Mouse (Mus musculus) CH12.LX (cell line): ENCODE data around the gene Bst1. TPM values are rescaled to one million over a fixed set of nuclear protein-coding genes. Genes with fewer than 3 reads are reported as not detected.

Source experiments
- DNase-seq: peaks from one replicate; pipeline ENCODE4 v3.0.0-alpha.2; 2013; ENCODE audit errors: extremely low read depth
- H3K27ac ChIP-seq: 2 replicates; pipeline ENCODE4 v1.5.1; 2012; ENCODE audit warnings: low read depth, mild to moderate bottlenecking, control low read depth, moderate library complexity; ENCODE audit not compliant: insufficient read depth
- H3K27me3 ChIP-seq: replicated peaks from 2 replicates; pipeline ENCODE3; 2012; ENCODE audit warnings: inconsistent platforms
- H3K36me3 ChIP-seq, 2 experiments: replicated peaks in 1 of 2; 2 replicates each; pipeline versions ENCODE3 to v1.6.1; 2012; ENCODE audit warnings: inconsistent platforms in 1 of 2, low read length in 1 of 2, mild to moderate bottlenecking in 1 of 2, mixed read lengths in 1 of 2, moderate library complexity in 1 of 2; ENCODE audit not compliant: control insufficient read depth in 1 of 2, insufficient read depth in 1 of 2
- H3K4me1 ChIP-seq, 2 experiments: 2 replicates each; pipeline ENCODE4 v1.6.1; 2012; ENCODE audit warnings: inconsistent platforms in 1 of 2, moderate library complexity in 1 of 2; ENCODE audit not compliant: insufficient read depth in 2 of 2, control insufficient read depth in 1 of 2
- H3K4me2 ChIP-seq: 2 replicates; pipeline ENCODE4 v1.6.1; 2012; ENCODE audit warnings: low read depth, mild to moderate bottlenecking, control low read depth; ENCODE audit not compliant: poor library complexity, insufficient read depth, severe bottlenecking
- H3K4me3 ChIP-seq, 3 experiments: fragments of 150-350 bp in 1 of 3; sonication (generic) in 1 of 3; replicated peaks in 1 of 3; 2 replicates each; pipeline versions ENCODE3 to v1.5.1; 2011 to 2012; ENCODE audit warnings: low read depth in 2 of 3, low read length in 2 of 3, mild to moderate bottlenecking in 2 of 3, moderate library complexity in 2 of 3, control low read depth in 1 of 3, improper control_type of control experiment in 1 of 3, inconsistent platforms in 1 of 3, mixed read lengths in 1 of 3; ENCODE audit not compliant: poor library complexity in 1 of 3
- H3K79me2 ChIP-seq: replicated peaks from 2 replicates; pipeline ENCODE4 v1.6.1; 2012; ENCODE audit warnings: mild to moderate bottlenecking, moderate library complexity; ENCODE audit not compliant: control insufficient read depth, poor library complexity, insufficient read depth, severe bottlenecking; ENCODE audit errors: extremely low read depth
- H3K9ac ChIP-seq: 2 replicates; pipeline ENCODE4 v1.6.1; 2012; ENCODE audit warnings: low read depth, mild to moderate bottlenecking, control low read depth, moderate library complexity; ENCODE audit not compliant: insufficient read depth
- H3K9me3 ChIP-seq: replicated peaks from 2 replicates; pipeline ENCODE3; 2012; ENCODE audit warnings: low read length, inconsistent platforms, mixed read lengths
- BHLHE40 ChIP-seq: IDR thresholded peaks from 2 replicates; pipeline ENCODE4 v1.6.1; 2011; ENCODE audit warnings: mild to moderate bottlenecking, low read depth, low read length, improper control_type of control experiment
- CHD1 ChIP-seq: IDR thresholded peaks from 2 replicates; pipeline ENCODE4 v1.6.1; 2012; ENCODE audit warnings: low read depth, low read length, improper control_type of control experiment, inconsistent platforms
- CHD2 ChIP-seq: IDR thresholded peaks from 2 replicates; pipeline ENCODE4 v1.6.1; 2011; ENCODE audit warnings: low read length, improper control_type of control experiment
- CTCF ChIP-seq, 2 experiments: IDR thresholded peaks in 1 of 2; conservative IDR thresholded peaks in 1 of 2; 2 replicates each; pipeline ENCODE4 v1.5.1; 2011 to 2012; ENCODE audit warnings: low read depth in 2 of 2, low read length in 2 of 2, improper control_type of control experiment in 1 of 2, inconsistent platforms in 1 of 2, mild to moderate bottlenecking in 1 of 2, moderate library complexity in 1 of 2
- E2F4 ChIP-seq: IDR thresholded peaks from 2 replicates; pipeline ENCODE4 v1.6.1; 2011; ENCODE audit warnings: low read depth, low read length, improper control_type of control experiment; ENCODE audit not compliant: insufficient replicate concordance
- ELF1 ChIP-seq: IDR thresholded peaks from 2 replicates; pipeline ENCODE4 v1.6.1; 2014; ENCODE audit warnings: low read depth, mild to moderate bottlenecking, inconsistent platforms, low read length, improper control_type of control experiment
- EP300 ChIP-seq: IDR thresholded peaks from 2 replicates; pipeline ENCODE4 v1.6.1; 2011; ENCODE audit warnings: low read length, improper control_type of control experiment
- ETS1 ChIP-seq: conservative IDR thresholded peaks from 2 replicates; pipeline ENCODE4 v1.6.1; 2012; ENCODE audit warnings: low read depth, mild to moderate bottlenecking, inconsistent platforms, low read length, improper control_type of control experiment, moderate library complexity
- GABPA ChIP-seq: IDR thresholded peaks from 2 replicates; pipeline ENCODE4 v1.6.1; 2012; ENCODE audit warnings: low read depth, low read length, improper control_type of control experiment, inconsistent platforms; ENCODE audit not compliant: insufficient replicate concordance
- HCFC1 ChIP-seq: IDR thresholded peaks from 2 replicates; pipeline ENCODE4 v1.6.1; 2012; ENCODE audit warnings: low read depth, mild to moderate bottlenecking, inconsistent platforms, low read length, improper control_type of control experiment
- IRF4 ChIP-seq: IDR thresholded peaks from 2 replicates; pipeline ENCODE4 v1.6.1; 2014; ENCODE audit warnings: low read depth, mild to moderate bottlenecking, inconsistent platforms, low read length, improper control_type of control experiment
- JUN ChIP-seq: IDR thresholded peaks from 2 replicates; pipeline ENCODE4 v1.6.1; 2011; ENCODE audit warnings: low read depth, mild to moderate bottlenecking, low read length, improper control_type of control experiment, moderate library complexity; ENCODE audit not compliant: insufficient read depth
- JUND ChIP-seq: conservative IDR thresholded peaks from 2 replicates; pipeline ENCODE4 v1.6.1; 2011; ENCODE audit warnings: low read depth, low read length, improper control_type of control experiment
- KAT2A ChIP-seq: IDR thresholded peaks from 2 replicates; pipeline ENCODE4 v1.6.1; 2012; ENCODE audit warnings: low read length, improper control_type of control experiment, inconsistent platforms; ENCODE audit not compliant: insufficient replicate concordance
- MAFK ChIP-seq: IDR thresholded peaks from 2 replicates; pipeline ENCODE4 v1.6.1; 2011; ENCODE audit warnings: low read length, improper control_type of control experiment; ENCODE audit not compliant: insufficient replicate concordance
- MAX ChIP-seq: IDR thresholded peaks from 2 replicates; pipeline ENCODE4 v1.6.1; 2011; ENCODE audit warnings: low read length, improper control_type of control experiment
- MAZ ChIP-seq: IDR thresholded peaks from 2 replicates; pipeline ENCODE4 v1.6.1; 2012; ENCODE audit warnings: low read depth, mild to moderate bottlenecking, inconsistent platforms, low read length, improper control_type of control experiment, moderate library complexity
- MEF2A ChIP-seq: IDR thresholded peaks from 2 replicates; pipeline ENCODE4 v1.6.1; 2014; ENCODE audit warnings: low read depth, mild to moderate bottlenecking, inconsistent platforms, low read length, improper control_type of control experiment, borderline replicate concordance
- MXI1 ChIP-seq: IDR thresholded peaks from 2 replicates; pipeline ENCODE4 v1.6.1; 2011; ENCODE audit warnings: mild to moderate bottlenecking, low read depth, low read length, improper control_type of control experiment
- MYC ChIP-seq: IDR thresholded peaks from 2 replicates; pipeline ENCODE4 v1.6.1; 2011; ENCODE audit warnings: low read depth, mild to moderate bottlenecking, improper control_type of control experiment, low read length
- NELFE ChIP-seq: IDR thresholded peaks from 2 replicates; pipeline ENCODE4 v1.6.1; 2011; ENCODE audit warnings: low read depth, low read length, improper control_type of control experiment
- NRF1 ChIP-seq: IDR thresholded peaks from 2 replicates; pipeline ENCODE4 v1.6.1; 2014; ENCODE audit warnings: low read depth, mild to moderate bottlenecking, inconsistent platforms, low read length, improper control_type of control experiment, moderate library complexity
- PAX5 ChIP-seq: IDR thresholded peaks from 2 replicates; pipeline ENCODE4 v1.6.1; 2012; ENCODE audit warnings: low read length, inconsistent platforms, mixed read lengths
- POLR2A ChIP-seq: IDR thresholded peaks from 2 replicates; pipeline ENCODE4 v1.6.1; 2011; ENCODE audit warnings: low read depth, mild to moderate bottlenecking, improper control_type of control experiment, low read length
- POLR2AphosphoS2 ChIP-seq: IDR thresholded peaks from 2 replicates; pipeline ENCODE4 v1.6.1; 2011; ENCODE audit warnings: low read depth, low read length, improper control_type of control experiment
- RAD21 ChIP-seq: IDR thresholded peaks from 2 replicates; pipeline ENCODE4 v1.6.1; 2011; ENCODE audit warnings: low read depth, mild to moderate bottlenecking, low read length, improper control_type of control experiment, moderate library complexity
- RCOR1 ChIP-seq: conservative IDR thresholded peaks from 2 replicates; pipeline ENCODE4 v1.6.1; 2012; ENCODE audit warnings: low read depth, mild to moderate bottlenecking, inconsistent platforms, low read length, improper control_type of control experiment
- SIN3A ChIP-seq: IDR thresholded peaks from 2 replicates; pipeline ENCODE4 v1.6.1; 2012; ENCODE audit warnings: low read length, improper control_type of control experiment, inconsistent platforms
- SMC3 ChIP-seq: IDR thresholded peaks from 2 replicates; pipeline ENCODE4 v1.6.1; 2011; ENCODE audit warnings: low read depth, low read length, improper control_type of control experiment
- TBP ChIP-seq: conservative IDR thresholded peaks from 2 replicates; pipeline ENCODE4 v1.6.1; 2011; ENCODE audit warnings: low read depth, low read length, improper control_type of control experiment
- TCF12 ChIP-seq: IDR thresholded peaks from 2 replicates; pipeline ENCODE4 v1.6.1; 2014; ENCODE audit warnings: low read depth, mild to moderate bottlenecking, inconsistent platforms, low read length, improper control_type of control experiment
- UBTF ChIP-seq: IDR thresholded peaks from 2 replicates; pipeline ENCODE4 v1.6.1; 2012; ENCODE audit warnings: low read depth, mild to moderate bottlenecking, inconsistent platforms, low read length, improper control_type of control experiment, moderate library complexity
- USF1 ChIP-seq: IDR thresholded peaks from 2 replicates; pipeline ENCODE4 v1.6.1; 2014; ENCODE audit warnings: low read depth, mild to moderate bottlenecking, inconsistent platforms, low read length, improper control_type of control experiment
- USF2 ChIP-seq: conservative IDR thresholded peaks from 2 replicates; pipeline ENCODE4 v1.6.1; 2011; ENCODE audit warnings: low read depth, low read length, improper control_type of control experiment
- ZC3H11A ChIP-seq: IDR thresholded peaks from 2 replicates; pipeline ENCODE4 v1.6.1; 2012; ENCODE audit warnings: low read depth, mild to moderate bottlenecking, inconsistent platforms, low read length, improper control_type of control experiment
- ZKSCAN1 ChIP-seq: IDR thresholded peaks from 2 replicates; pipeline ENCODE4 v1.6.1; 2012; ENCODE audit warnings: low read depth, inconsistent platforms, low read length, improper control_type of control experiment, borderline replicate concordance
- ZMIZ1 ChIP-seq: IDR thresholded peaks from 2 replicates; pipeline ENCODE4 v1.6.1; 2012; ENCODE audit warnings: low read depth, mild to moderate bottlenecking, inconsistent platforms, low read length, improper control_type of control experiment
- ZNF384 ChIP-seq: IDR thresholded peaks from 2 replicates; pipeline ENCODE4 v1.6.1; 2012; ENCODE audit warnings: low read depth, low read length, improper control_type of control experiment, inconsistent platforms
- dilution Hi-C: fragments of 300-500 bp; cut with MboI; formaldehyde crosslinking; loops from 2 replicates; pipeline ENCODE4 v1.14.3; 2020; ENCODE audit warnings: low sequenced_read_pairs; ENCODE audit not compliant: extremely low pct_unique_long_range_greater_than_20kb, extremely low pct_ligation_motif_present
- in situ Hi-C: fragments of 300-500 bp; cut with MboI; formaldehyde crosslinking; loops from 3 replicates; pipeline ENCODE4 v1.14.3; 2019; ENCODE audit warnings: low sequenced_read_pairs, low pct_ligation_motif_present, low pct_unique_long_range_greater_than_20kb, mixed read lengths
- polyA plus RNA-seq: library from polyadenylated mRNA; unstranded; fragments of >175 nt; gene quantifications from 2 replicates; pipeline ENCODE4 v1.2.1, GENCODE M21; 2012; ENCODE audit warnings: low read depth; ENCODE audit not compliant: insufficient read length
- total RNA-seq, 2 experiments: library from RNA; depleted of rRNA; stranded (reverse); fragments of 300-350 nt in 1 of 2; fragments of >200 nt in 1 of 2; gene quantifications; 2 replicates each; pipeline ENCODE4 v1.2.3; 2012 to 2014

Gene Bst1
- total and polyA plus RNA-seq, 3 experiments: 1.9 to 9.9 (median 4.8) TPM

GRCm38 (mm10) chr5:43885060-43885820 is 66.6 kb downstream of the Bst1 start:
- in situ Hi-C loops (loop anchor here (5.0 to 25.0 kb wide), 2 partner anchors 33 to 352 kb away; partner anchors contain the start of gene Tapt1), dilution Hi-C loops (no loop called here)
- Histone ChIP-seq H3K27me3 (no peaks in the 10 kb centered on the region), H3K4me2 (peak overlapping the region; percentile 90), H3K9me3 (no peaks in the 10 kb centered on the region), H3K27ac (peak overlapping the region; percentile 54), H3K4me1 (peaks cover 9 to 59% of the 10 kb centered on the region in 2 experiments), H3K4me3 (no peak overlapping the region), H3K9ac (0 out of 2 replicates have a peak overlapping the region, but pooled peaks have one; percentile 18), H3K36me3 (no peaks in the 10 kb centered on the region), H3K79me2 (no peaks in the 10 kb centered on the region; the same call in 1 of the 2 replicates)
- TF ChIP-seq ELF1: peak; percentile 44
- no peak; the same call in 1 of the 2 replicates for TF ChIP-seq ZMIZ1
- peak; percentile 76 for TF ChIP-seq MYC
- TF ChIP-seq POLR2AphosphoS2: no peak
- TF ChIP-seq ZNF384: peak; percentile 59
- peak; percentile 90 for TF ChIP-seq BHLHE40
- TF ChIP-seq TBP: 0 out of 2 replicates have a peak, but pooled peaks have one; percentile 43
- TF ChIP-seq EP300: peak; percentile 99
- TF ChIP-seq SMC3: peak; percentile 27; the same call in 1 of the 2 replicates
- no peak for TF ChIP-seq POLR2A
- peak; percentile 92 for TF ChIP-seq TCF12
- TF ChIP-seq GABPA: no peak
- peak; percentile 94 for TF ChIP-seq RCOR1
- no peak for TF ChIP-seq KAT2A
- TF ChIP-seq MAX: peak; percentile 84
- peak; percentile 71; the same call in 1 of the 2 replicates for TF ChIP-seq MEF2A
- no peak for TF ChIP-seq ZKSCAN1
- TF ChIP-seq SIN3A: peak; percentile 96
- peak; percentile 86 for TF ChIP-seq CHD2
- no peak for TF ChIP-seq ZC3H11A
- TF ChIP-seq ETS1: peak; percentile 99
- TF ChIP-seq UBTF: no peak
- peak; percentile 73; the same call in 1 of the 2 replicates for TF ChIP-seq MAFK
- TF ChIP-seq JUND: peak; percentile 77
- no peak for TF ChIP-seq NELFE
- no peak for TF ChIP-seq USF1
- no peak for TF ChIP-seq CHD1
- TF ChIP-seq CTCF (conservative IDR thresholded peaks at IDR 0.05 in 1 of 2, IDR thresholded peaks at IDR 0.05 in 1 of 2; ENCODE audit: low read depth in 2 of 2, low read length in 2 of 2): no peak
- 0 out of 2 replicates have a peak, but pooled peaks have one; percentile 31 for TF ChIP-seq MXI1
- peak; percentile 98 for TF ChIP-seq IRF4
- 0 out of 2 replicates have a peak, but pooled peaks have one; percentile 76 for TF ChIP-seq E2F4
- TF ChIP-seq JUN: peak; percentile 48; the same call in 1 of the 2 replicates
- peak; percentile 44; the same call in 1 of the 2 replicates for TF ChIP-seq HCFC1
- TF ChIP-seq RAD21: no peak; the same call in none of the 2 replicates
- no peak for TF ChIP-seq NRF1
- 0 out of 2 replicates have a peak, but pooled peaks have one; percentile 3 for TF ChIP-seq USF2
- TF ChIP-seq MAZ: no peak; the same call in 1 of the 2 replicates
- TF ChIP-seq PAX5: no peak
- DNase-seq: peak; percentile 87
